Mouse (Mus musculus): Measurements from ENCODE around the gene Syndig1. TPM values are rescaled to one million over a fixed set of nuclear protein-coding genes. Genes with fewer than 3 reads are reported as not detected.

The Syndig1 gene
- polyA plus RNA-seq, 1 experiment from 2014 or later = 19.5 TPM

- Histone ChIP-seq H3K36me3 (ENCODE audit: control insufficient read depth, insufficient read depth, low read length) (no peaks in the 10 kb centered on the region), H3K27ac (replicated peaks; ENCODE audit: low read depth, low read length) (no peak overlapping the region), H3K4me1 (ENCODE audit: control insufficient read depth, insufficient read depth, low read length) (no peaks in the 10 kb centered on the region), H3K4me3 (replicated peaks; ENCODE audit: low read depth, low read length) (no peak overlapping the region), H3K27me3 (ENCODE audit: control insufficient read depth, insufficient read depth, low read length) (no peaks in the 10 kb centered on the region), H3K4me2 (ENCODE audit: low read length) (no peak overlapping the region), H3K9ac (replicated peaks; ENCODE audit: low read length) (no peak overlapping the region), H3K9me3 (ENCODE audit: control insufficient read depth, low read length) (no peaks in the 10 kb centered on the region)
- DNase-seq (no peak), ATAC-seq (ENCODE audit: low FRiP score, low TSS enrichment) (no peak)
- WGBS = 91% methylated on average over 9 of the region's 9 CpGs
Observed at GRCm38 (mm10) chr2:149899615-149900014, 70.6 kb downstream of the Syndig1 start.

GRCm38 (mm10) chr2:149900606-149901005, 71.6 kb downstream of the Syndig1 start:
- Histone ChIP-seq H3K9ac (replicated peaks; ENCODE audit: low read length) (no peak overlapping the region), H3K9me3 (ENCODE audit: control insufficient read depth, low read length) (no peaks in the 10 kb centered on the region), H3K4me1 (ENCODE audit: control insufficient read depth, insufficient read depth, low read length) (no peaks in the 10 kb centered on the region), H3K4me3 (replicated peaks; ENCODE audit: low read depth, low read length) (no peak overlapping the region), H3K27me3 (ENCODE audit: control insufficient read depth, insufficient read depth, low read length) (no peaks in the 10 kb centered on the region), H3K27ac (replicated peaks; ENCODE audit: low read depth, low read length) (no peak overlapping the region), H3K36me3 (ENCODE audit: control insufficient read depth, insufficient read depth, low read length) (no peaks in the 10 kb centered on the region), H3K4me2 (ENCODE audit: low read length) (no peak overlapping the region)
- DNase-seq (no peak), ATAC-seq (ENCODE audit: low FRiP score, low TSS enrichment) (no peak)
- WGBS = 96% methylated on average over 1 of the region's 1 CpGs

- Histone ChIP-seq H3K9me3 (ENCODE audit: control insufficient read depth, low read length) (no peaks in the 10 kb centered on the region), H3K27ac (replicated peaks; ENCODE audit: low read depth, low read length) (no peak overlapping the region), H3K4me1 (ENCODE audit: control insufficient read depth, insufficient read depth, low read length) (no peaks in the 10 kb centered on the region), H3K27me3 (ENCODE audit: control insufficient read depth, insufficient read depth, low read length) (no peaks in the 10 kb centered on the region), H3K9ac (replicated peaks; ENCODE audit: low read length) (no peak overlapping the region), H3K4me2 (ENCODE audit: low read length) (no peak overlapping the region), H3K4me3 (replicated peaks; ENCODE audit: low read depth, low read length) (no peak overlapping the region), H3K36me3 (ENCODE audit: control insufficient read depth, insufficient read depth, low read length) (no peaks in the 10 kb centered on the region)
- 91% methylated on average over 1 of the region's 1 CpGs for WGBS
- DNase-seq (no peak), ATAC-seq (ENCODE audit: low FRiP score, low TSS enrichment) (no peak)
Observed at GRCm38 (mm10) chr2:149904405-149904804, 75.4 kb downstream of the Syndig1 start.

- H3K36me3 ChIP-seq (ENCODE audit: control insufficient read depth, insufficient read depth, low read length) = no peaks in the 10 kb centered on the region
- no peak overlapping the region for H3K27ac ChIP-seq (replicated peaks; ENCODE audit: low read depth, low read length)
- H3K9ac ChIP-seq (replicated peaks; ENCODE audit: low read length) = no peak overlapping the region
- ATAC-seq (ENCODE audit: low FRiP score, low TSS enrichment) (no peak), DNase-seq (no peak)
- H3K4me1 ChIP-seq (ENCODE audit: control insufficient read depth, insufficient read depth, low read length) = no peaks in the 10 kb centered on the region
- WGBS = 95% methylated on average over 3 of the region's 3 CpGs
- H3K4me3 ChIP-seq (replicated peaks; ENCODE audit: low read depth, low read length) = no peak overlapping the region
- H3K27me3 ChIP-seq (ENCODE audit: control insufficient read depth, insufficient read depth, low read length) = no peaks in the 10 kb centered on the region
- H3K4me2 ChIP-seq (ENCODE audit: low read length) = no peak overlapping the region
- no peaks in the 10 kb centered on the region for H3K9me3 ChIP-seq (ENCODE audit: control insufficient read depth, low read length)
Observed at GRCm38 (mm10) chr2:149906694-149907093, 77.7 kb downstream of the Syndig1 start.

GRCm38 (mm10) chr2:149917162-149917561, 88.2 kb downstream of the Syndig1 start:
- no peaks in the 10 kb centered on the region for H3K4me1 ChIP-seq (ENCODE audit: control insufficient read depth, insufficient read depth, low read length)

GRCm38 (mm10) chr2:149923561-149923960, 94.5 kb downstream of the Syndig1 start:
- no peaks in the 10 kb centered on the region for H3K36me3 ChIP-seq (ENCODE audit: control insufficient read depth, insufficient read depth, low read length)
- H3K27me3 ChIP-seq (ENCODE audit: control insufficient read depth, insufficient read depth, low read length) = no peaks in the 10 kb centered on the region
- H3K9me3 ChIP-seq (ENCODE audit: control insufficient read depth, low read length) = no peaks in the 10 kb centered on the region
- H3K9ac ChIP-seq (replicated peaks; ENCODE audit: low read length) = no peak overlapping the region
- no peaks in the 10 kb centered on the region for H3K4me1 ChIP-seq (ENCODE audit: control insufficient read depth, insufficient read depth, low read length)
- ATAC-seq (ENCODE audit: low FRiP score, low TSS enrichment) = no peak
- no peak overlapping the region for H3K27ac ChIP-seq (replicated peaks; ENCODE audit: low read depth, low read length)
- DNase-seq = no peak
- no peak overlapping the region for H3K4me2 ChIP-seq (ENCODE audit: low read length)
- no peak overlapping the region for H3K4me3 ChIP-seq (replicated peaks; ENCODE audit: low read depth, low read length)
- 70% methylated on average over 2 of the region's 2 CpGs for WGBS

More at GRCm38 (mm10) chr2:149917162-149917561, 88.2 kb downstream of the Syndig1 start:
- no peak overlapping the region for H3K9ac ChIP-seq (replicated peaks; ENCODE audit: low read length)
- ATAC-seq (ENCODE audit: low FRiP score, low TSS enrichment) (no peak), DNase-seq (no peak)
- H3K27me3 ChIP-seq (ENCODE audit: control insufficient read depth, insufficient read depth, low read length) = no peaks in the 10 kb centered on the region
- no peaks in the 10 kb centered on the region for H3K36me3 ChIP-seq (ENCODE audit: control insufficient read depth, insufficient read depth, low read length)
- 92% methylated on average over 3 of the region's 3 CpGs for WGBS
- no peak overlapping the region for H3K4me3 ChIP-seq (replicated peaks; ENCODE audit: low read depth, low read length)
- H3K9me3 ChIP-seq (ENCODE audit: control insufficient read depth, low read length) = no peaks in the 10 kb centered on the region
- H3K27ac ChIP-seq (replicated peaks; ENCODE audit: low read depth, low read length) = no peak overlapping the region
- H3K4me2 ChIP-seq (ENCODE audit: low read length) = no peak overlapping the region

GRCm38 (mm10) chr2:149925911-149926310, 96.9 kb downstream of the Syndig1 start:
- DNase-seq (no peak), ATAC-seq (ENCODE audit: low FRiP score, low TSS enrichment) (no peak)
- H3K4me3 ChIP-seq (replicated peaks; ENCODE audit: low read depth, low read length) = no peak overlapping the region
- H3K4me1 ChIP-seq (ENCODE audit: control insufficient read depth, insufficient read depth, low read length) = no peaks in the 10 kb centered on the region
- no peaks in the 10 kb centered on the region for H3K27me3 ChIP-seq (ENCODE audit: control insufficient read depth, insufficient read depth, low read length)
- WGBS = 90% methylated on average over 2 of the region's 2 CpGs
- no peak overlapping the region for H3K9ac ChIP-seq (replicated peaks; ENCODE audit: low read length)
- H3K4me2 ChIP-seq (ENCODE audit: low read length) = no peak overlapping the region
- H3K9me3 ChIP-seq (ENCODE audit: control insufficient read depth, low read length) = no peaks in the 10 kb centered on the region
- no peaks in the 10 kb centered on the region for H3K36me3 ChIP-seq (ENCODE audit: control insufficient read depth, insufficient read depth, low read length)
- no peak overlapping the region for H3K27ac ChIP-seq (replicated peaks; ENCODE audit: low read depth, low read length)

GRCm38 (mm10) chr2:149927001-149927400, 98.0 kb downstream of the Syndig1 start:
- no peak overlapping the region for H3K9ac ChIP-seq (replicated peaks; ENCODE audit: low read length)
- H3K4me1 ChIP-seq (ENCODE audit: control insufficient read depth, insufficient read depth, low read length) = no peaks in the 10 kb centered on the region
- no peak overlapping the region for H3K4me3 ChIP-seq (replicated peaks; ENCODE audit: low read depth, low read length)
- no peak overlapping the region for H3K27ac ChIP-seq (replicated peaks; ENCODE audit: low read depth, low read length)
- no peaks in the 10 kb centered on the region for H3K27me3 ChIP-seq (ENCODE audit: control insufficient read depth, insufficient read depth, low read length)
- ATAC-seq (ENCODE audit: low FRiP score, low TSS enrichment) (no peak), DNase-seq (no peak)
- no peak overlapping the region for H3K4me2 ChIP-seq (ENCODE audit: low read length)
- H3K36me3 ChIP-seq (ENCODE audit: control insufficient read depth, insufficient read depth, low read length) = no peaks in the 10 kb centered on the region
- no peaks in the 10 kb centered on the region for H3K9me3 ChIP-seq (ENCODE audit: control insufficient read depth, low read length)

GRCm38 (mm10) chr2:149927481-149927880, 98.5 kb downstream of the Syndig1 start:
- no peaks in the 10 kb centered on the region for H3K27me3 ChIP-seq (ENCODE audit: control insufficient read depth, insufficient read depth, low read length)
- WGBS = 90% methylated on average over 3 of the region's 3 CpGs
- H3K4me1 ChIP-seq (ENCODE audit: control insufficient read depth, insufficient read depth, low read length) = no peaks in the 10 kb centered on the region
- no peak overlapping the region for H3K4me2 ChIP-seq (ENCODE audit: low read length)
- no peak for ATAC-seq (ENCODE audit: low FRiP score, low TSS enrichment)
- H3K9ac ChIP-seq (replicated peaks; ENCODE audit: low read length) = no peak overlapping the region
- no peak overlapping the region for H3K4me3 ChIP-seq (replicated peaks; ENCODE audit: low read depth, low read length)
- no peak overlapping the region for H3K27ac ChIP-seq (replicated peaks; ENCODE audit: low read depth, low read length)
- no peaks in the 10 kb centered on the region for H3K36me3 ChIP-seq (ENCODE audit: control insufficient read depth, insufficient read depth, low read length)
- DNase-seq = no peak
- no peaks in the 10 kb centered on the region for H3K9me3 ChIP-seq (ENCODE audit: control insufficient read depth, low read length)

All from midbrain, embryonic 14.5 days (tissue).